Comparison of ENCODE assay signal across 24 mouse cellular contexts in the genomic region with DNA sequence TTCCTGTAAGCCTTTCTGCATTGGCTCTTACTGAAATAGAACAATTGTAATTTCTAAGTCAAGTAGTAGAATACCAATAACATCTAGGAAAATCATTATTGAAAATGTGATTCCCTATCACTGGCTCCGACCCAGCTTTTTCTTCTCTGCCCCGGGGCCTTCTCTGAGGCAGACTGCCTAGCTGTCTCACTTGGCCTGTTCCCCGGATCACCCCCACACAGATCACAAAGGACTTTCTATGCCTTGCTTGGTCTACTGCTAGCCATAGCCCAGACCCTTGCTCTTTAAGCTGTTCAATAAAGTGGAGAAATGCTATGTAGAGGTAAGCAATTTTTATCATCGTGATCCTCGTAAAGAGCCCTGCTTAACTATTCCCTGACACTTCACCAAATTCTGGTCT.
DNase-seq lines count a peak whose midpoint lies in the region; ATAC-seq lines count a peak whose summit lies in the region.
"Had no signal": no experiment of that assay in that cellular context is flagged by ENCODE, and none has a peak within 500 bp of the region (broad histone marks: within the 10 kb centered on the region; RNA-seq: fewer than 3 reads in every experiment).

No protein-coding gene starts in this region.

- no peak overlapping the region for H3K4me3 ChIP-seq in limb, embryonic 15.5 days
- H3K4me3 ChIP-seq: embryonic facial prominence, embryonic 10.5 days; embryonic facial prominence, embryonic 13.5 days; erythroblast, embryonic 14.5 days; forebrain, embryonic 12.5 days; forebrain, embryonic 15.5 days; heart, adult 2 months; hindbrain, embryonic 13.5 days had no signal

- intact Hi-C loops in left cerebral cortex, postnatal 4 days (cut with DNase I) = no loop called here
- intact Hi-C loops in left cerebral cortex, postnatal 14 days (cut with DNase I) = no loop called here

- H3K4me1 ChIP-seq in limb, embryonic 15.5 days = peaks cover 8% of the 10 kb centered on the region; the same call in 1 of the 2 replicates
- H3K4me1 ChIP-seq: embryonic facial prominence, embryonic 10.5 days; forebrain, embryonic 12.5 days; forebrain, embryonic 15.5 days; hindbrain, embryonic 13.5 days had no signal

- DNase-seq in heart, adult 11 months = peak; percentile 59
- no peak for DNase-seq in heart, adult 8-10 months (ENCODE audit: low spot score)
- DNase-seq in left cerebral cortex, postnatal 4 days = peak; percentile 33
- no peak for DNase-seq in left cerebral cortex, postnatal 14 days (ENCODE audit: low spot score in 2 of 2)
- no peak for DNase-seq in thymus, adult 18-20 months
- DNase-seq: adrenal gland, adult 2 months; adrenal gland, postnatal 14 days; cerebellum, adult 11 months; cerebellum, adult 8-10 months; cerebellum, postnatal 36 days; embryo, embryonic 11 days; gastrocnemius, postnatal 25 days; heart, adult 2 months had no signal

- H3K9me3 ChIP-seq in limb, embryonic 15.5 days = no peaks in the 10 kb centered on the region
- H3K9me3 ChIP-seq: embryonic facial prominence, embryonic 10.5 days; embryonic facial prominence, embryonic 13.5 days; forebrain, embryonic 12.5 days; forebrain, embryonic 15.5 days; hindbrain, embryonic 13.5 days had no signal

- H3K9ac ChIP-seq in limb, embryonic 15.5 days = no peak overlapping the region
- H3K9ac ChIP-seq: embryonic facial prominence, embryonic 13.5 days; forebrain, embryonic 12.5 days; forebrain, embryonic 15.5 days; hindbrain, embryonic 13.5 days had no signal

- 63% methylated on average over 5 of the region's 5 CpGs for WGBS in limb, embryonic 15.5 days

- no peaks in the 10 kb centered on the region for H3K27me3 ChIP-seq in limb, embryonic 15.5 days
- H3K27me3 ChIP-seq: embryonic facial prominence, embryonic 13.5 days; forebrain, embryonic 12.5 days; forebrain, embryonic 15.5 days; hindbrain, embryonic 13.5 days had no signal

- 0 out of 2 replicates have a peak overlapping the region, but pooled peaks have one; percentile 55 for H3K27ac ChIP-seq in limb, embryonic 15.5 days
- H3K27ac ChIP-seq: embryonic facial prominence, embryonic 10.5 days; embryonic facial prominence, embryonic 13.5 days; forebrain, embryonic 12.5 days; forebrain, embryonic 15.5 days; heart, adult 2 months; hindbrain, embryonic 13.5 days had no signal

- no peak overlapping the region for H3K4me2 ChIP-seq in limb, embryonic 15.5 days
- H3K4me2 ChIP-seq: embryonic facial prominence, embryonic 13.5 days; forebrain, embryonic 12.5 days; forebrain, embryonic 15.5 days; heart, embryonic 11.5 days; hindbrain, embryonic 13.5 days had no signal

- ATAC-seq in limb, embryonic 15.5 days (ENCODE audit: insufficient number of reproducible peaks, low FRiP score, low TSS enrichment, low read depth) = no peak
- ATAC-seq: CD4-positive, CD25-positive, alpha-beta regulatory T cell, adult 4 months; forebrain, embryonic 15.5 days; hindbrain, embryonic 16.5 days; inflammation-experienced regulatory T-cells, adult 6 months had no signal

- no peaks in the 10 kb centered on the region for H3K36me3 ChIP-seq in limb, embryonic 15.5 days
- H3K36me3 ChIP-seq: embryonic facial prominence, embryonic 10.5 days; embryonic facial prominence, embryonic 13.5 days; forebrain, embryonic 12.5 days; forebrain, embryonic 15.5 days; hindbrain, embryonic 13.5 days had no signal

Comparison
In these comparisons a context has a peak if more than half of its experiments do, and no peak if none do; other contexts are left out.
1. DNase-seq: peak in heart, adult 11 months (single experiment) and left cerebral cortex, postnatal 4 days (single experiment); none in heart, adult 8-10 months (single experiment), left cerebral cortex, postnatal 14 days (0 of 2) and thymus, adult 18-20 months (0 of 2).